Mouse (Mus musculus) liver, embryonic 15.5 days (tissue): ENCODE measurements around the gene Olfr1031. TPM values are rescaled to one million over a fixed set of nuclear protein-coding genes. Genes with fewer than 3 reads are reported as not detected.
"Not testable (repeated sequence)": the region's sequence is repeated elsewhere in the genome, so short reads cannot be mapped to it uniquely, and the experiment has no call there.

Experiments used
- ATAC-seq: fragments of 200-750 bp; cut with Nextera tagmentation; 2 replicates; pipeline ENCODE4 v1.8.0; 2017; ENCODE audit warnings: moderate number of reproducible peaks, mild to moderate bottlenecking, moderate library complexity; ENCODE audit not compliant: insufficient read depth
- H3K27ac ChIP-seq: fragments of 300-500 bp; sonication (generic); replicated peaks from 2 replicates; pipeline ENCODE4 v1.5.1; 2015; ENCODE audit warnings: mild to moderate bottlenecking, inconsistent platforms
- H3K27me3 ChIP-seq: fragments of 300-500 bp; sonication (generic); 2 replicates; pipeline ENCODE4 v1.6.1; 2015; ENCODE audit warnings: mild to moderate bottlenecking, inconsistent platforms
- H3K36me3 ChIP-seq: fragments of 300-500 bp; sonication (generic); replicated peaks from 2 replicates; pipeline ENCODE4 v1.6.1; 2015; ENCODE audit warnings: moderate library complexity, mild to moderate bottlenecking, inconsistent platforms
- H3K4me1 ChIP-seq: fragments of 300-500 bp; sonication (generic); replicated peaks from 2 replicates; pipeline ENCODE4 v1.6.1; 2015; ENCODE audit warnings: inconsistent platforms
- H3K4me2 ChIP-seq: fragments of 300-500 bp; sonication (generic); 2 replicates; pipeline ENCODE4 v1.6.1; 2015; ENCODE audit warnings: moderate library complexity, mild to moderate bottlenecking, inconsistent platforms
- H3K4me3 ChIP-seq: fragments of 300-500 bp; sonication (generic); replicated peaks from 2 replicates; pipeline ENCODE4 v1.5.1; 2015; ENCODE audit warnings: mild to moderate bottlenecking, inconsistent platforms
- H3K9ac ChIP-seq: fragments of 300-500 bp; sonication (generic); 2 replicates; pipeline ENCODE4 v1.6.1; 2015; ENCODE audit warnings: moderate library complexity, mild to moderate bottlenecking, inconsistent platforms
- H3K9me3 ChIP-seq: fragments of 300-500 bp; sonication (generic); replicated peaks from 2 replicates; pipeline ENCODE4 v1.6.1; 2016; ENCODE audit warnings: inconsistent platforms
- WGBS: fragments of 180-500 bp; shearing (Covaris S2); methylation state at CpG from one replicate; pipeline ENCODE4 v1.1.7; 2015; ENCODE audit warnings: mixed read lengths; ENCODE audit not compliant: insufficient replicate concordance; 5-methylcytosine and 5-hydroxymethylcytosine counted together
- polyA plus RNA-seq: library from polyadenylated mRNA; unstranded; fragments of >200 nt; fragmentation: Nextera tagmentation; extraction: Ambion mirVana; gene quantifications from 2 replicates; pipeline ENCODE4 v1.2.1, GENCODE M21; 2015

The Olfr1031 gene
- not detected in 2 replicates for polyA plus RNA-seq

DNA sequence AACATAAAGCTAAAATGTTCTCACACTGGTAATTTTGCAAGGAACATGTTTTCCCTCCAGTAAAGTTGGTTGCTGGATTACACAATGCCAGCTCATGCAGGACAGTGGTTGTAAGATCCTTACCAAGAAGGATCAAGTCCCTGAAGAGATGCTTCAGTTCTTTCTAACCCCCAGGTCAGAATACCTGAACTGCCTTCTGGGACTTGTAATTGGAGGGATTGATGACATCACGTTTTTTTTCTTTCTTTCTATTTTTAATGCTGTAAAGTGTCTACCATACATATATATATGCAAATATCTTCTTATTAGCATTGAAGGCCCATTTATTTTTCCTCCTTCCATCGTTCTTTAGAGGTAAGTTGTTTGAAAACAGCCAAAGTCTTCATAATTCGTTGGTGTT is at the start of gene Olfr1031:
Gene Olfr1031, plus strand, starts transcription at position 301 of the 400 bp plus-strand sequence.
- no peaks in the 10 kb centered on the region for H3K9me3 ChIP-seq
- H3K27ac ChIP-seq = no peak within 1 kb of the TSS
- no peaks in the 10 kb centered on the region for H3K36me3 ChIP-seq
- H3K4me1 ChIP-seq = no peaks in the 10 kb centered on the region
- no peak within 1 kb of the TSS for H3K9ac ChIP-seq
- WGBS = 23% methylated on average over 3 of the region's 3 CpGs
- no peak for ATAC-seq
- no peak within 1 kb of the TSS for H3K4me3 ChIP-seq
- no peaks in the 10 kb centered on the region for H3K27me3 ChIP-seq
- no peak within 1 kb of the TSS for H3K4me2 ChIP-seq

DNA sequence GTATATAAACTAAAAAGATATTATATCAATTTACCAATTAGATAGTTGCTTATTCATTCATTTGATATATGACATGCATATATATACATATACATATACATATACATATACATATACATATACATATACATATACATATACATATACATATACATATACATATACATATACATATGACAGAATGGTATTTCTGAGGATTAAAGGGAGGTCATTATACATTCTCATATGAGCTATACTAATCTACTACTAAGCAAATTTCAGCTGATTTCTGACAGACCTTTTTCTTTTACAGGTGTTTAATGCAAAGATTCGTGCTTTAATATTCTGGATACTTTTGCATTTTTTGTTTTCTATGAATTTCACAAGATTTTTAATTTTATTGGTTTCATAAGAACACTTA is 40.0 kb upstream of the Olfr1031 start, which contains the start of gene Olfr1028:
Gene Olfr1028, plus strand, starts transcription at position 301 of the 400 bp plus-strand sequence.
- Histone ChIP-seq H3K9me3 (no peaks in the 10 kb centered on the region), H3K27me3 (no peaks in the 10 kb centered on the region), H3K4me1 (no peaks in the 10 kb centered on the region), H3K27ac (no peak within 1 kb of the TSS), H3K4me3 (no peak within 1 kb of the TSS), H3K36me3 (no peaks in the 10 kb centered on the region), H3K9ac (no peak within 1 kb of the TSS), H3K4me2 (no peak within 1 kb of the TSS)
- no peak for ATAC-seq
- 33% methylated on average over 1 of the region's 1 CpGs for WGBS

DNA sequence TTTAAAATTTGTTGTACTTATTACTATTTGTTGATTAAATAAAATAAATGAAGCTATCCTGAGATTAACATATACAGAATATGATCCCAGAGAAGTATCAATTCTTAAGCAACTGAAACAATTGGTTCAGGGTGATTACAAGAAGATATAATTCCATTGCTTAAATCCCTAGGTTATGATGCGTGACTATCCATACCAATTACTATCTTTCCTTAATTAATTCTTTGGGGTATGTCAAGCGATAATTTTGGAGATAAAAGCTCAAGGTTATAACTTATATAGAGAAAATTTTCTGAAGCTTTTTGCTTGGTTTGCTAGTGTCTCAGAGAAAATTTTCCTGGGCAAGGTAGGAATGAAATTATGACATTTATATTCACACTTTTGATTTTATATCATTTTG is 16.5 kb upstream of the Olfr1031 start, which contains the start of gene Olfr1029:
Gene Olfr1029, plus strand, starts transcription at position 301 of the 400 bp plus-strand sequence.
- WGBS = 69% methylated on average over 2 of the region's 2 CpGs
- H3K4me3 ChIP-seq = no peak within 1 kb of the TSS
- H3K9me3 ChIP-seq = no peaks in the 10 kb centered on the region
- H3K36me3 ChIP-seq = no peaks in the 10 kb centered on the region
- H3K9ac ChIP-seq = no peak within 1 kb of the TSS
- H3K4me2 ChIP-seq = no peak within 1 kb of the TSS
- H3K27me3 ChIP-seq = no peaks in the 10 kb centered on the region
- H3K4me1 ChIP-seq = no peaks in the 10 kb centered on the region
- no peak within 1 kb of the TSS for H3K27ac ChIP-seq
- no peak for ATAC-seq

DNA sequence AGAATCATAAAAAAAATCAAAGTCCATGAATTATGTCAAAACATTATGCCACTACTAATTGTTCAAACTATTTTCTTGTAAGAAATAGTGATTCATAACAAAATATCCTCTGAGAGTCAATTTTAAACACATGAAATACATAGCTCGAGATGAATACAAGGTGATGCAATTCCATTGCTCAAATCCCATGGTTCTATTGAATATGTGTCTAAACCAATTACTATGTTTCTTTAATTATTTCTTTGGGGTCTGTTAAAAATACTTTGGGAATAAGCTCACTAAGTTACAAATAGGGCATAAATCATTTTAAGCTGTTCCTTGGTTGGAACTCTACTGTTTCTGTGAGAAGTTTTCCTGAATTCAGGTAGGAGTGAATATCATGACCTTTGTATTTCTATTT is 11.1 kb upstream of the Olfr1031 start, which contains the start of gene Olfr1030:
Gene Olfr1030, plus strand, starts transcription at position 301 of the 400 bp plus-strand sequence.
- no peak for ATAC-seq
- 57% methylated on average over 1 of the region's 1 CpGs for WGBS
- Histone ChIP-seq H3K9ac (no peak within 1 kb of the TSS), H3K36me3 (no peaks in the 10 kb centered on the region), H3K4me3 (no peak within 1 kb of the TSS), H3K27me3 (no peaks in the 10 kb centered on the region), H3K27ac (no peak within 1 kb of the TSS), H3K9me3 (no peaks in the 10 kb centered on the region), H3K4me1 (no peaks in the 10 kb centered on the region), H3K4me2 (no peak within 1 kb of the TSS)

DNA sequence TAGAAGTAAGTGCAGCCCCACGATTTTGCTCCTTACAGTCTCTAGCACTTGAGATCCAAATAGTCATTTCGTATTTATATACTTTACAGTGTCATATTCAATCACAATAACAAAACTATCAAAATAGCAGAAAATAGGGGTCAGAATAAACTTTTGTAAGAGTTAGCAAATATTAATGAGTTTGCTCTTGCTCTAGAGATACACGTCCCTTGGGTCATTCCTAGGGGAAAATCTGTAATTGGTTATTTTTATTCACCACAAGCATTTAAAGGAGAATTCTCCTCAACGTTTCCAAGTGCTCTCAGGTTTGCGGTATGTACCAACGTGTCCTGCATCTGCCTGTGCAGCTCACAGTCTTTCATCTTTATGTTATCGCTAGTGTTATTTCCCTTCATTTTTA is 15.1 kb downstream of the Olfr1031 start, which contains the start of gene Olfr1032:
Gene Olfr1032, plus strand, starts transcription at position 301 of the 400 bp plus-strand sequence.
- H3K9me3 ChIP-seq = no peaks in the 10 kb centered on the region

DNA sequence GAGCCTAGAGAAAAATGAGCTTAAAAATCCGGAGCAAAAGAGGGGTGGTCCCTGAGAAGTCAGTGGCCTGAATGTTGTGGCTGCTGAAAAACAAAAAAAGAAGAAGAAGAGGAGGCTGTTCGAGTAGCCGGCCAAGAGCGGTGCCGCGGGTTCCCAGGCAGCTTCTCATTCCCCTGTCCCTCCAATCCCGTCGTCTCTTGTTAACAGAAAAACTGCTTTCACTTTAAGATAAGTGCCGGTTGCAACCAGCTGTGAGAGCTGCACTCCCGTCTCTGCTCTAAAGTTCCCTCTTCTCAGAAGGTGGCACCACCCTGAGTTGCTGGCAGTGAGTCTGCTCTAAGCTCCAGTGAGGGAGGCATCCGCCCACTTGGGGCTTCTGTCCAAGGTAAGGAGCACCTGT is 30.3 kb downstream of the Olfr1031 start, which contains the start of gene Olfr1033:
Gene Olfr1033, plus strand, starts transcription at position 228 of the 400 bp plus-strand sequence.
- peak within 1 kb of the TSS; percentile 35; the same call in 1 of the 2 replicates for H3K4me3 ChIP-seq
- H3K4me2 ChIP-seq = peak within 1 kb of the TSS; percentile 35; the same call in 1 of the 2 replicates
- not testable (repeated sequence) for H3K27me3 ChIP-seq, H3K9me3 ChIP-seq, H3K4me1 ChIP-seq, ATAC-seq, H3K36me3 ChIP-seq, H3K27ac ChIP-seq, H3K9ac ChIP-seq
- under 1% methylated on average over 11 of the region's 11 CpGs for WGBS

More for the DNA sequence above, 15.1 kb downstream of the Olfr1031 start, which contains the start of gene Olfr1032:
- 64% methylated on average over 7 of the region's 7 CpGs for WGBS
- no peak within 1 kb of the TSS for H3K4me2 ChIP-seq
- no peak for ATAC-seq
- no peak within 1 kb of the TSS for H3K27ac ChIP-seq
- no peaks in the 10 kb centered on the region for H3K27me3 ChIP-seq
- H3K36me3 ChIP-seq = no peaks in the 10 kb centered on the region
- H3K9ac ChIP-seq = no peak within 1 kb of the TSS
- no peak within 1 kb of the TSS for H3K4me3 ChIP-seq
- no peaks in the 10 kb centered on the region for H3K4me1 ChIP-seq

DNA sequence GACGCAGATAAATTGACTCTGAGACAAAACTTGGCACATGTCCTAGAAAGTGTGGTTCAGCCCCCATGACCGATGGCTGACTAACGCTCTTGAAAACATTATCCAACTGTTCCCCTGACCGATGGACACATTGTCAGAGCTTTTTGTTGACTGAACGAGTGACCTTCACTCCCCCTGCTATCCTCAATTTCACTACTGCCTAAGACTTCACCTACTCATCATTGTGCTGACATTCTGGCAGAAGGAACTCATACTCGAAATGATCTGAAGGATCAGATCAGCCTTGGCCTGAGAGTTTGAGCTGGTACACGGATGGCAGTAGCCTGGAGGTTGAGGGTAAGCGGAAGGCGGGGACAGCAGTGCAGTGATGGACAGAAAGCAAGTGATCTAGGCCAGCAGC is 31.4 kb downstream of the Olfr1031 start:
- not testable (repeated sequence) for H3K9me3 ChIP-seq, H3K4me2 ChIP-seq, H3K36me3 ChIP-seq, H3K4me3 ChIP-seq, ATAC-seq, H3K9ac ChIP-seq, H3K27me3 ChIP-seq, H3K4me1 ChIP-seq, H3K27ac ChIP-seq
- 31% methylated on average over 6 of the region's 9 CpGs for WGBS

Other genes with a start within 250 kb of the Olfr1031 start
- gene Olfr1012, start 227.5 kb upstream of the Olfr1031 start, polyA plus RNA-seq = not detected in 2 replicates
- not detected in 2 replicates for gene Olfr1013, start 223.2 kb upstream of the Olfr1031 start, polyA plus RNA-seq
- gene Olfr1014, start 217.6 kb upstream of the Olfr1031 start, polyA plus RNA-seq = not detected in 2 replicates
- gene Olfr1015, start 208.3 kb upstream of the Olfr1031 start, polyA plus RNA-seq = not detected in 2 replicates
- gene Olfr1016, start 187.8 kb upstream of the Olfr1031 start, polyA plus RNA-seq = not detected in 2 replicates
- gene Olfr1018, start 171.8 kb upstream of the Olfr1031 start, polyA plus RNA-seq = not detected in 2 replicates
- not detected in 2 replicates for gene Olfr1019, start 144.8 kb upstream of the Olfr1031 start, polyA plus RNA-seq
- gene Olfr1020, start 143.3 kb upstream of the Olfr1031 start, polyA plus RNA-seq = not detected in 2 replicates
- not detected in 2 replicates for gene Olfr1022, start 121.7 kb upstream of the Olfr1031 start, polyA plus RNA-seq
- not detected in 2 replicates for gene Olfr1023, start 104.7 kb upstream of the Olfr1031 start, polyA plus RNA-seq
- gene Olfr1024, start 85.3 kb upstream of the Olfr1031 start, polyA plus RNA-seq = not detected in 2 replicates
- gene Olfr1025-ps1, start 75.1 kb upstream of the Olfr1031 start, polyA plus RNA-seq = not detected in 2 replicates
- gene Olfr1026, start 68.7 kb upstream of the Olfr1031 start, polyA plus RNA-seq = not detected in 2 replicates
- not detected in 2 replicates for gene Olfr1028, start 39.9 kb upstream of the Olfr1031 start, polyA plus RNA-seq
- gene Olfr1029, start 16.4 kb upstream of the Olfr1031 start, polyA plus RNA-seq = not detected in 2 replicates
- gene Olfr1030, start 11.0 kb upstream of the Olfr1031 start, polyA plus RNA-seq = not detected in 2 replicates
- not detected in 2 replicates for gene Olfr1032, start 15.2 kb downstream of the Olfr1031 start, polyA plus RNA-seq
- 0.98 and 1.3 TPM in 2 replicates for gene Olfr1033, start 30.3 kb downstream of the Olfr1031 start, polyA plus RNA-seq
- gene Olfr1034, start 55.6 kb downstream of the Olfr1031 start, polyA plus RNA-seq = 0.05 TPM in 2 replicates
- not detected in 2 replicates for gene Olfr1036, start 83.7 kb downstream of the Olfr1031 start, polyA plus RNA-seq
- not detected in 2 replicates for gene Olfr1037, start 97.1 kb downstream of the Olfr1031 start, polyA plus RNA-seq
- gene Olfr1039, start 145.6 kb downstream of the Olfr1031 start, polyA plus RNA-seq = not detected in 2 replicates
- not detected in 2 replicates for gene Olfr1040, start 156.4 kb downstream of the Olfr1031 start, polyA plus RNA-seq
- gene Olfr1042, start 171.5 kb downstream of the Olfr1031 start, polyA plus RNA-seq = not detected in 2 replicates
- gene Olfr1043, start 177.2 kb downstream of the Olfr1031 start, polyA plus RNA-seq = not detected in 2 replicates
- gene Olfr1044, start 187.5 kb downstream of the Olfr1031 start, polyA plus RNA-seq = not detected in 2 replicates
- gene Olfr52, start 195.4 kb downstream of the Olfr1031 start, polyA plus RNA-seq = not detected in 2 replicates
- gene Olfr1045, start 212.7 kb downstream of the Olfr1031 start, polyA plus RNA-seq = not detected in 2 replicates
- not detected in 2 replicates for gene Olfr1046, start 229.0 kb downstream of the Olfr1031 start, polyA plus RNA-seq
- gene Olfr1047, start 241.1 kb downstream of the Olfr1031 start, polyA plus RNA-seq = not detected in 2 replicates
- gene Olfr1048, start 250.0 kb downstream of the Olfr1031 start, polyA plus RNA-seq = not detected in 2 replicates